Mouse (Mus musculus) heart, adult 2 months (tissue): ENCODE measurements around the gene Tmem138.

Experiments
- CTCF ChIP-seq: fragments of 200-600 bp; IDR thresholded peaks from 2 replicates; pipeline ENCODE4 v1.8.1; 2022; ENCODE audit warnings: antibody characterized with exemption, mild to moderate bottlenecking, moderate library complexity
- EP300 ChIP-seq: fragments of 200-500 bp; IDR thresholded peaks from 2 replicates; pipeline ENCODE4 v1.6.1; 2011; ENCODE audit warnings: low read depth, low read length, control low read depth; ENCODE audit not compliant: insufficient read depth
- POLR2A ChIP-seq: fragments of 200-500 bp; IDR thresholded peaks from 2 replicates; pipeline ENCODE4 v1.6.1; 2011; ENCODE audit warnings: mild to moderate bottlenecking, low read depth, low read length, control low read depth; ENCODE audit not compliant: insufficient read depth

DNA sequence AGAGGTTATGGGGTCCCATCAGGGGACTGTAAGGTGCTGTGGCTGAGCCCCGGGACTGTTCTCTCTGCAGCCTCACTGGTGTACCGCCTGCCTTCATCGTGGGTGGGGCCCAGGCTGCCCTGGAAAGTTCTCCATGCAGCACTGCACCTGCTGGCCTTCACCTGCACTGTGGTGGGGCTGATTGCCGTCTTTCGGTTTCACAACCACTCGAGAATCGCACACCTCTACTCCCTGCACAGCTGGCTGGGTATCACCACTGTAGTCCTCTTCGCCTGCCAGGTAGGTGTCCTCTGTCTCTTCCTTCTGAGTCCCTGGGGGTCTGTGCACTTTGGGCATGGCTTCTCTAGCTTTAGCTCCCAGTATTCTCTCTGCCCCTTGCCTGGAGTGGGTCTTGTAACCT lies 8.0 kb upstream of the Tmem138 start:
- no peak for TF ChIP-seq CTCF
- no peak for TF ChIP-seq EP300
- no peak for TF ChIP-seq POLR2A
